Mouse (Mus musculus) neural tube, embryonic 10.5 days (tissue): ENCODE data around the gene Tbc1d9b.
"Not testable (repeated sequence)": the region's sequence is repeated elsewhere in the genome, so short reads cannot be mapped to it uniquely, and the experiment has no call there.

Source experiments
- DNase-seq: peaks from one replicate; pipeline ENCODE4 v3.0.0-alpha.2; 2017; ENCODE audit warnings: low spot score; ENCODE audit errors: extremely low spot score

Gene Tbc1d9b

GRCm38 (mm10) chr11:50130811-50131766 is at the start of gene Tbc1d9b:
Gene Tbc1d9b (plus strand): TSS chr11:50131396.
- peak; percentile 94 for DNase-seq

GRCm38 (mm10) chr11:50086211-50086610 is 45.0 kb upstream of the Tbc1d9b start:
- DNase-seq: no peak

GRCm38 (mm10) chr11:50089840-50090239 is 41.4 kb upstream of the Tbc1d9b start:
- DNase-seq: no peak

GRCm38 (mm10) chr11:50090982-50091675 is 40.1 kb upstream of the Tbc1d9b start:
- no peak for DNase-seq

- DNase-seq: no peak
These were observed 39.5 kb upstream of the Tbc1d9b start for GRCm38 (mm10) chr11:50091681-50092080.

GRCm38 (mm10) chr11:50095661-50096060 is 35.5 kb upstream of the Tbc1d9b start:
- DNase-seq: no peak

- DNase-seq: no peak
These were observed 34.1 kb upstream of the Tbc1d9b start for GRCm38 (mm10) chr11:50097091-50097490.

GRCm38 (mm10) chr11:50098961-50099481 is 32.2 kb upstream of the Tbc1d9b start:
- DNase-seq: no peak

GRCm38 (mm10) chr11:50099692-50100091 is 31.5 kb upstream of the Tbc1d9b start:
- DNase-seq: no peak

DNA sequence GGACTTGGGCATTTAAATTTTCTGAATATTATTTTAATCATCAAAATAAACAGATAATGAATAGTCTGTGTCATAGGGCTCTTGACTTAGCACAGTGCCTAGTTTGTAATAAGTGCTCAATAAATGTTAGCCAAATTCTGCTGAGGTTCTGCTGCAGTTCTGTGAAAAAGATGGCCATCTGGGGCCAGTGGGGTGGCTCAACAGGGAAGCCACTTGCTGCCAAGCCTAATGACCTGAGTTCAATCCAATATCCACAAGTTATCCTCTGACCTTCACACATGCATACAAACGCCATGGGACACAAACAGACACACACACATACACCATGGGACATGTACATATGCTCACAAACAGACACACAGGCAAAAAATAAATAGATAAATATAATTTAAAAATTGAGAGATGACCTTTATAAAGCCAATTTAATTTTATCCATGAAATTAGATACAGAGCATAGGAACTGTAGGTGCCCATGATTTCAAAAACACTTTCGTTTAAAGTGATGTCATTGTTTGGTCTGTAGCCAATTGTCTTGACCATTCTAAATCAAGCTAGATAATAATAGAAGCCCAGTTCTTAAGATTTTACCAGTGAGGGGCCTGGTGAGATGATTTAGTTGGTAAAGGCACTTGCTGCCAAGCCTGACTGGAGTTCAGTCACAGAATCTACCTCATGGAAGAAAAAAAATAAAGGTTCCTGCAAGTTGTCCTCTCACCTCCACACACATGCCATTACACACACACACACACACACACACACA is 30.5 kb upstream of the Tbc1d9b start:
- no peak for DNase-seq

- DNase-seq: not testable (repeated sequence)
These were observed 29.2 kb upstream of the Tbc1d9b start for GRCm38 (mm10) chr11:50101962-50102361.

GRCm38 (mm10) chr11:50104016-50104415 is 27.2 kb upstream of the Tbc1d9b start:
- no peak for DNase-seq

DNA sequence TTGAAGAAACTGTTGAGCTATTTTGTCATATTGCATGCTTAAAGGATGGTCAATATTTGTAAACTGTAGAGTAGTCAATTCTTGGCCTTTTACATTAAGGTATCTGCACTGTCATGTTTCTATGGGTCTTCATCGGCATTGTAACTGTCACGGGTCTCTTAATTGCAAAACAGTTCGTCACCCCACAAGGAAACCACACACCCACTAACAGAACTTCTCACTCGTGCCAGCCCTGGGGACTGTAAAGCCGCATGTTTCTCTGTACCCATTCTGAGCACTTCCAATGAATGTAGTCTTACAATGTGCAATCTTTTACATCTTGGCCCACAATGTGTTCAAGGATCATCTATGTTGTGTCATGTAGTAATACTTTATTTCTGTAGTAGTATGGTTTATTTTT is 26.0 kb upstream of the Tbc1d9b start:
- no peak for DNase-seq

- no peak for DNase-seq
These were observed 25.2 kb upstream of the Tbc1d9b start for GRCm38 (mm10) chr11:50106024-50106423.

DNA sequence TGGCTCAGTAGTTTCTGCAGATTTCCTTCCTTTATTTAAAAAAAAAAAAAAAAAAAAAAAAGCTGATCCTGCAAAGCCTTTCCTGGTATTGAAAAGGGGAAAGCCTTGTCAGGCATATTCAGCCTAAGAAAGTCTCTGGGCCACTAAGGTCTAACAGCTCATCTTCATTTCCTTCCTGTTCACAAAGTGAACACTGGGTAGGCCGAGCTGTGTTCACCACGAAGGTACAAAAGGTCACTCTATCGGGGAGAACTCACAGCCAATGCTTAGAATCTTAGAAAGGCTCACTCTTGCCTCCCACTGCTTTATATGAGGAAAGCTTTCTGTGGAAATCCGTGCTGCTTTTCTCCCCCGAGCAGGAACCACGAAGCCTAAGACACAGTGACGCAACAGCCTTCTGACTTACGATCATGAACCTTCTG is 22.4 kb upstream of the Tbc1d9b start:
- DNase-seq: no peak

- DNase-seq: peak; percentile 80
These were observed 16.9 kb upstream of the Tbc1d9b start for GRCm38 (mm10) chr11:50114329-50114728.

- DNase-seq: no peak
These were observed 8.5 kb upstream of the Tbc1d9b start for GRCm38 (mm10) chr11:50122631-50123081.

GRCm38 (mm10) chr11:50127781-50128180 is 3.4 kb upstream of the Tbc1d9b start:
- no peak for DNase-seq

DNA sequence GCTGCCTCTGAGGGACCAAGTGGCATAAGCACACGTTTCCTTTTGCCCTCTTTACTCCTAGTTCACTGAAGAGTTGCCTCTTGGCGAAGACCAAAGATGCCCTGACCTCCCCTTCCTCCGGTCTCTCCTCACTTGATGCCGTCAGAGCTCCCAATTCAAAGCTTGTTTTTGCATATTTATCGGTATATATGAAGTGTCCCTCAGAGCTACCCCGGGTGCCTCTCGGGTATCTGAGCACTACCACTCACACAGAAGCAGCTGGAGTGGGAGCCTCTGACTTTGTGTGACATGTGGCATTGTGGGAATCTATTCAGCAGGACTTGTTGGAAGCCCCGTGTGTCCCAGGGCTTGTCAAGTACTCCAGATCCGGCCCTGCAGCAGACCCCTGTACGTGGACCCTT is 605 bp downstream of the Tbc1d9b start:
- no peak for DNase-seq

GRCm38 (mm10) chr11:50132265-50132664 is 1.1 kb downstream of the Tbc1d9b start:
- no peak for DNase-seq

DNA sequence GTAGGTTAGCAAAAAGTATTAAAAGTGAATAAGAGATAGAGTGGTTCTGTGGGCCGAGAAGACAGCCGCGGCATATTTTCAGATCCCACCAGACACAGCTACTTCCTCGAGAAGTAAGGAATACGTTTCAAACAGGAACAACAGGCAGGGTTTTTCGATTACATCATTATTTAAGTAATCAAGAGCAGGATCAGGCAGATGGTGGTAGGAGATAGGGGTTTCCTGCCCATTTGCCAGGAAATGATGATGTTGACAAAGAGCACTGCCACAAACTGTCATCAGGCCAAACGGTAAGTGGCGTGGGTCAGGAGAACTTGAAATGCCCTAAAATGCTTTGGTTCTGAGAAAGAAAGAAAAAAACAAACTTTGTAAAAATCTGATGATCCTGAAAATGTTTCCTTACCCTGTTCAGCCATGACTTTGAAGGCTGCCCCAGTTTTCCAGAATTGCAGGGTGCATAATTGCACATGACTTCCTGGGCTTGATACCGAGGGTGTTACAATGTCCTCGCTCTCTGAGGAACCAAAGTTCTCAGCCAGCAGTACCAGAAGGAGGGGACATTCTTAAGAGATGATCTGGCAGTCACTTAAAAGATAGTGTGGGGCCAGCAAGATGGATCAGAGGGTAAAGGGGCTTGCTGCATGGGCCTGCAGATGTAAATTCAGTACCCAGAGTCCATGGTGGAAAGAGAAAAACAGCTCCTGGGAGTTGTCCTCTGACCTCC is 3.1 kb downstream of the Tbc1d9b start:
- no peak for DNase-seq
